Mouse (Mus musculus): ENCODE data around the gene Nt5c. TPM values are rescaled to one million over a fixed set of nuclear protein-coding genes. Genes with fewer than 3 reads are reported as not detected.

Nt5c gene
- total RNA-seq (2014; rRNA removed) = 39.2 and 39.5 TPM in 2 replicates
- polyA plus RNA-seq (2012; rRNA removed) = 29.6 and 32.6 TPM in 2 replicates

DNA sequence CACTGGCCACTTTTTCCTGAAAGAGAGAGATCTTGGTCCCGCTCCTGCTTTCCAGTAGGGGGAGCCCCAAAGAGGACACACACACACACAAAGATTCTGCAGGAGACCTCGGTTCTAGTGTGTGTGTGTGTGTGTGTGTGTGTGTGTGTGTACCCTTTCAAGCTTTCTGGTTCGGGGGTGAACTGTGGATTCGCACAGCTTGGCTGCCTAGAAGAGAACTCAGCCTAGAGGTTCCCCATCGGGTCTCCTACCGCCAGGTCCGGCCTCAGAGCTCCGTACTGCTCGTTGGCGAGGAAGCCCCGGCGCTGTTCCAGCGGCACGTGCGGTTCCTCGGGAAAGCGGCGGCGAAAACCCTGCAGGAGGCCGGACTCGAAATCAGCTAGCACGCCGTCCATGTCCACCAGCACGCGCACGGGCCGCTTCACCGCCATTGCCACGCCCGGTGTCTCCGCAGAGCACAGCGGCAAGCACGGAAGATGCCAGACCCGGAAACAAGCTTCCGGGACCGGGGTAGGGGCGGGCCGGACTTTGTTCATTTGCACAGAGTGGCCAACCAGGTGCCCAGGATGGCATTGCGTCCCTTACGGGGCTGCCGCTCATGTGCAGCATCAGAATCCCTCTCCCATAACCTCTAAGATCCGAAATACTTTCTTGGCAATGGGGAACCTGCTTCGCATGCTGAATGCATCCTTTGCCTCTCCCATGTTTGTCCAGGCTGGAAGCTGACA is at the start of gene Nt5c:
Gene Nt5c (minus strand): TSS at position 507 of the 728 bp plus-strand sequence.
- peak; percentile 67 for DNase-seq (ENCODE audit: extremely low read depth, low read depth, low spot score)
- Histone ChIP-seq H3K79me2 (ENCODE audit: control insufficient read depth, insufficient read depth, low read length) (no peaks in the 10 kb centered on the region), H3K36me3 (ENCODE audit: control insufficient read depth, insufficient read depth, low read length) (no peaks in the 10 kb centered on the region), H3K27ac (replicated peaks; ENCODE audit: insufficient read depth, low read depth, low read length) (peak within 1 kb of the TSS; percentile 24), H3K4me3 (ENCODE audit: insufficient read depth, low read depth, low read length) (peak within 1 kb of the TSS; percentile 79), H3K9ac (ENCODE audit: low read depth, low read length) (peak within 1 kb of the TSS; percentile 66), H3K27me3 (ENCODE audit: control insufficient read depth, insufficient read depth, low read length) (no peaks in the 10 kb centered on the region), H3K4me1 (ENCODE audit: control insufficient read depth, insufficient read depth, low read length) (no peaks in the 10 kb centered on the region)
- TF ChIP-seq CTCF (IDR thresholded peaks at IDR 0.05; ENCODE audit: low read depth, low read length) = peak; percentile 58; the same call in 1 of the 2 replicates
- 0 out of 2 replicates have a peak, but pooled peaks have one; percentile 34 for TF ChIP-seq POLR2A (IDR thresholded peaks at IDR 0.05; ENCODE audit: extremely low read depth, insufficient read depth, low read length)
- 0% methylated on average over 43 of the region's 43 CpGs for WGBS

DNA sequence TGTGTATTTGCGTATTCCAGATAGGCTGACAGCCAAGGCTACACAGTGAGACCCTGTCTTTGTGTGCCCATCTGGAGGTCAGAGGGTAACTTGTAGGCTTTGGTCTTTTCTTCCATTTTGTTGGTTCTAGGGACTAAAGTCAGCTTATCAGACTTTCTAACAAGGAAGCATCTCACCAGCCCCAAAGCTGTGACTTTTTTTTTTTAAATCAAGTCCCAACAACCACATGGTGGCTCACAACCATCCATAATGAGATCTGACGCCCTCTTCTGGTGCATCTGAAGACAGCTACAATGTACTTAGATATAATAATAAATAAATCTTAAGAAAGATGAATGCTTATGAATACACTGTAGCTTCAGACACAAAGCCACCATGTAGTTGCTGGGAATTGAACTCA is 46.4 kb upstream of the Nt5c start:
- no peaks in the 10 kb centered on the region; the same call in 1 of the 2 replicates for H3K79me2 ChIP-seq (ENCODE audit: control insufficient read depth, insufficient read depth, low read length)
- no peak overlapping the region for H3K4me3 ChIP-seq (ENCODE audit: insufficient read depth, low read depth, low read length)
- no peak for DNase-seq (ENCODE audit: extremely low read depth, low read depth, low spot score)
- TF ChIP-seq CTCF (IDR thresholded peaks at IDR 0.05; ENCODE audit: low read depth, low read length) = no peak
- no peak for TF ChIP-seq POLR2A (IDR thresholded peaks at IDR 0.05; ENCODE audit: extremely low read depth, insufficient read depth, low read length)
- no peak overlapping the region for H3K9ac ChIP-seq (ENCODE audit: low read depth, low read length)
- peaks cover 8% of the 10 kb centered on the region for H3K36me3 ChIP-seq (ENCODE audit: control insufficient read depth, insufficient read depth, low read length)
- no peak overlapping the region for H3K27ac ChIP-seq (replicated peaks; ENCODE audit: insufficient read depth, low read depth, low read length)
- 57% methylated on average over 2 of the region's 2 CpGs for WGBS
- H3K4me1 ChIP-seq (ENCODE audit: control insufficient read depth, insufficient read depth, low read length) = peaks cover 4% of the 10 kb centered on the region; the same call in 1 of the 2 replicates
- H3K27me3 ChIP-seq (ENCODE audit: control insufficient read depth, insufficient read depth, low read length) = no peaks in the 10 kb centered on the region

- no peak for DNase-seq (ENCODE audit: extremely low read depth, low read depth, low spot score)
- no peak overlapping the region for H3K9ac ChIP-seq (ENCODE audit: low read depth, low read length)
- TF ChIP-seq CTCF (IDR thresholded peaks at IDR 0.05; ENCODE audit: low read depth, low read length) (no peak), POLR2A (IDR thresholded peaks at IDR 0.05; ENCODE audit: extremely low read depth, insufficient read depth, low read length) (no peak)
- peaks cover 15% of the 10 kb centered on the region for H3K36me3 ChIP-seq (ENCODE audit: control insufficient read depth, insufficient read depth, low read length)
- WGBS = 91% methylated on average over 10 of the region's 10 CpGs
- no peaks in the 10 kb centered on the region; the same call in 1 of the 2 replicates for H3K79me2 ChIP-seq (ENCODE audit: control insufficient read depth, insufficient read depth, low read length)
- H3K27me3 ChIP-seq (ENCODE audit: control insufficient read depth, insufficient read depth, low read length) = no peaks in the 10 kb centered on the region
- peaks cover 4% of the 10 kb centered on the region; the same call in 1 of the 2 replicates for H3K4me1 ChIP-seq (ENCODE audit: control insufficient read depth, insufficient read depth, low read length)
- H3K27ac ChIP-seq (replicated peaks; ENCODE audit: insufficient read depth, low read depth, low read length) = no peak overlapping the region; the same call in 1 of the 2 replicates
- H3K4me3 ChIP-seq (ENCODE audit: insufficient read depth, low read depth, low read length) = no peak overlapping the region
Observed at GRCm38 (mm10) chr11:115536856-115537568, 45.4 kb upstream of the Nt5c start.

DNA sequence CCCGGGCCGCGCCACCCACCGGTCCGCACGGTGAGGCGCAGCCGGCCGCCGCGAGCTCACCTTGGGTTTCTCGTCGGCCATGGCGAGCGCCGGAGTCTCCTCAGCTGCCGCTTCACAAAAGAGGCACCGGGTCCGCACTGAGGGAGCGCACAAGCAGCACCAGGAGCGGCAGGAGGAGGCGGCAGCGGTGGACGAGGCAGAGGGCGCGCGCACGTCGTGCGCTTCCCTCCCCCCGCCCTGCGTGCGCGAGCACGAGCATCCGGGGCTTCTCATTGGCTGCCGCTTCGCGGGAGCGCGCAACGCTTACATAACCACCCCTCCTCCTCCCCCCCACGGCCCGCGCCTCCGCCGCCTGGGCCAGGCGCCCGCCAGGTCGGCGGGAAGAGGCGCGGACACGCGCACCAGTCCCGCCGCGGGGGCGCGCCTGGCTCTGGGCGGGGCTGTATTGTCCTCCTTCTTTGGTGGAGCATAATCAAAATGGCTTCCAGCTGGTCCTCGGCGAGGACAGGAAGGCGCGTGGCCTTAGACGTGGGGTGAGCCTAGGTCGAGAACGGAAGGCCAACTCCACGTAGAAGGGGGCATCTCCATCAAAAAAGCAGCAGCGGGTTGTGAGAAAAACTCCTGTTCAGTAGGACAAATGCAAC is 44.5 kb upstream of the Nt5c start, which contains the start of gene Sumo2:
Gene Sumo2 (minus strand): TSS at position 239 of the 644 bp plus-strand sequence.
- peak within 1 kb of the TSS; percentile 91 for H3K4me3 ChIP-seq (ENCODE audit: insufficient read depth, low read depth, low read length)
- H3K9ac ChIP-seq (ENCODE audit: low read depth, low read length) = peak within 1 kb of the TSS; percentile 89
- TF ChIP-seq CTCF (IDR thresholded peaks at IDR 0.05; ENCODE audit: low read depth, low read length) (no peak), POLR2A (IDR thresholded peaks at IDR 0.05; ENCODE audit: extremely low read depth, insufficient read depth, low read length) (peak; percentile 63)
- no peaks in the 10 kb centered on the region for H3K27me3 ChIP-seq (ENCODE audit: control insufficient read depth, insufficient read depth, low read length)
- peak within 1 kb of the TSS; percentile 86 for H3K27ac ChIP-seq (replicated peaks; ENCODE audit: insufficient read depth, low read depth, low read length)
- H3K79me2 ChIP-seq (ENCODE audit: control insufficient read depth, insufficient read depth, low read length) = no peaks in the 10 kb centered on the region; the same call in 1 of the 2 replicates
- peak; percentile 73 for DNase-seq (ENCODE audit: extremely low read depth, low read depth, low spot score)
- WGBS = 2% methylated on average over 70 of the region's 70 CpGs
- peaks cover 24% of the 10 kb centered on the region for H3K36me3 ChIP-seq (ENCODE audit: control insufficient read depth, insufficient read depth, low read length)
- H3K4me1 ChIP-seq (ENCODE audit: control insufficient read depth, insufficient read depth, low read length) = peaks cover 4% of the 10 kb centered on the region; the same call in 1 of the 2 replicates

- Histone ChIP-seq H3K27me3 (ENCODE audit: control insufficient read depth, insufficient read depth, low read length) (no peaks in the 10 kb centered on the region), H3K4me3 (ENCODE audit: insufficient read depth, low read depth, low read length) (peak overlapping the region; percentile 91), H3K36me3 (ENCODE audit: control insufficient read depth, insufficient read depth, low read length) (peaks cover 24% of the 10 kb centered on the region), H3K9ac (ENCODE audit: low read depth, low read length) (peak overlapping the region; percentile 89), H3K27ac (replicated peaks; ENCODE audit: insufficient read depth, low read depth, low read length) (peak overlapping the region; percentile 86), H3K4me1 (ENCODE audit: control insufficient read depth, insufficient read depth, low read length) (peaks cover 4% of the 10 kb centered on the region; the same call in 1 of the 2 replicates), H3K79me2 (ENCODE audit: control insufficient read depth, insufficient read depth, low read length) (no peaks in the 10 kb centered on the region; the same call in 1 of the 2 replicates)
- WGBS = under 1% methylated on average over 73 of the region's 84 CpGs
- no peak for DNase-seq (ENCODE audit: extremely low read depth, low read depth, low spot score)
- TF ChIP-seq POLR2A (IDR thresholded peaks at IDR 0.05; ENCODE audit: extremely low read depth, insufficient read depth, low read length) (no peak), CTCF (IDR thresholded peaks at IDR 0.05; ENCODE audit: low read depth, low read length) (no peak)
Observed at GRCm38 (mm10) chr11:115535401-115536037, 43.9 kb upstream of the Nt5c start.
